Mouse (Mus musculus): ENCODE data around the gene Nanos1. TPM values are rescaled to one million over a fixed set of nuclear protein-coding genes. Genes with fewer than 3 reads are reported as not detected.

Gene Nanos1
- total and polyA plus RNA-seq, 2 experiments from 2014 or later: 20.8 to 49.3 TPM

GRCm38 (mm10) chr19:60784712-60785111, 28.9 kb downstream of the Nanos1 start:
- Histone ChIP-seq H3K4me3 (ENCODE audit: low read depth, low read length) (no peak overlapping the region), H3K36me3 (ENCODE audit: insufficient read depth, low read length) (no peaks in the 10 kb centered on the region; the same call in 1 of the 2 replicates), H3K4me2 (ENCODE audit: low read depth, low read length, poor library complexity, severe bottlenecking) (no peak overlapping the region), H3K4me1 (ENCODE audit: insufficient read depth, low read length) (peaks cover 3% of the 10 kb centered on the region; the same call in 1 of the 2 replicates), H3K27ac (ENCODE audit: low read depth, low read length) (no peak overlapping the region), H3K27me3 (ENCODE audit: insufficient read depth, low read length) (no peaks in the 10 kb centered on the region), H3K9ac (replicated peaks; ENCODE audit: low read length, poor library complexity, severe bottlenecking) (no peak overlapping the region), H3K9me3 (ENCODE audit: low read length) (no peaks in the 10 kb centered on the region)
- WGBS: 65% methylated on average over 1 of the region's 1 CpGs
- no peak for DNase-seq (ENCODE audit: low spot score)
- TF ChIP-seq CTCF (IDR thresholded peaks at IDR 0.05): no peak
- no peak for ATAC-seq (ENCODE audit: low FRiP score)

DNA sequence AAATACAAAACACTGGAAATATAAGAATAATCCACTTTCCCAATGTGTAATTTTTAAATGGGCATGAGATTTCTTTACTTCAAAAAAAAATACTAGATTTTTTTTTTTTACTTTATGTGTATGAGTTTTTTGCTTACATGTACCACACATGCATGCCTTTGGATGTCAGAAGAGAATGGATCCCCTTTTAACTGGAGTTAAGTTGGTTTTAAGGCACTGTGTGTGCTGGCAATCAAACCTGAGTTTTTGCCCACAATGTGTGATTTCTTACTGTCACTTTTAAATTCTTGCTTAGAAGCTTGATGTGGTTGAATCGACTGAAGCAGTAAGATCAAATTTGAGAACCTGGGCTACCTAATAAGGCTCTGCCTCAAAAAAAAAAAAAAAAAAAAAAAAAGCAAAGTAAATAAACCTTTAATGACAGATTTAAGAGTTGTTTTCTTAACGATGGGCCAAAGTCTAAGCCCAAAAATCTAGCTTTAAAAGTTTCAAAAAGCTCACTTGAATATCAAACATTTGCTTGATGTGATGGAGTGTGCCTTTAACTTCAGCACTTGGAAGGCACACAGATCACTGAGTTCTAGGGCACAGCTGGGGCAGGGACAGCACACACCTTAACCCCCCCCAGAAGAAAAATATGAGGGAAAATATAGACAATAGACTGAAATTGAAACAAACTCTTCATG, 31.8 kb downstream of the Nanos1 start:
- no peaks in the 10 kb centered on the region for H3K36me3 ChIP-seq (ENCODE audit: insufficient read depth, low read length)
- no peak overlapping the region for H3K9ac ChIP-seq (replicated peaks; ENCODE audit: low read length, poor library complexity, severe bottlenecking)
- H3K4me2 ChIP-seq (ENCODE audit: low read depth, low read length, poor library complexity, severe bottlenecking): no peak overlapping the region
- TF ChIP-seq CTCF (IDR thresholded peaks at IDR 0.05): no peak
- no peak overlapping the region for H3K27ac ChIP-seq (ENCODE audit: low read depth, low read length)
- H3K4me1 ChIP-seq (ENCODE audit: insufficient read depth, low read length): peaks cover 3% of the 10 kb centered on the region; the same call in 1 of the 2 replicates
- no peaks in the 10 kb centered on the region for H3K27me3 ChIP-seq (ENCODE audit: insufficient read depth, low read length)
- no peak for ATAC-seq (ENCODE audit: low FRiP score)
- no peak overlapping the region for H3K4me3 ChIP-seq (ENCODE audit: low read depth, low read length)
- WGBS: 73% methylated on average over 2 of the region's 2 CpGs
- no peak for DNase-seq (ENCODE audit: low spot score)
- H3K9me3 ChIP-seq (ENCODE audit: low read length): no peaks in the 10 kb centered on the region

DNA sequence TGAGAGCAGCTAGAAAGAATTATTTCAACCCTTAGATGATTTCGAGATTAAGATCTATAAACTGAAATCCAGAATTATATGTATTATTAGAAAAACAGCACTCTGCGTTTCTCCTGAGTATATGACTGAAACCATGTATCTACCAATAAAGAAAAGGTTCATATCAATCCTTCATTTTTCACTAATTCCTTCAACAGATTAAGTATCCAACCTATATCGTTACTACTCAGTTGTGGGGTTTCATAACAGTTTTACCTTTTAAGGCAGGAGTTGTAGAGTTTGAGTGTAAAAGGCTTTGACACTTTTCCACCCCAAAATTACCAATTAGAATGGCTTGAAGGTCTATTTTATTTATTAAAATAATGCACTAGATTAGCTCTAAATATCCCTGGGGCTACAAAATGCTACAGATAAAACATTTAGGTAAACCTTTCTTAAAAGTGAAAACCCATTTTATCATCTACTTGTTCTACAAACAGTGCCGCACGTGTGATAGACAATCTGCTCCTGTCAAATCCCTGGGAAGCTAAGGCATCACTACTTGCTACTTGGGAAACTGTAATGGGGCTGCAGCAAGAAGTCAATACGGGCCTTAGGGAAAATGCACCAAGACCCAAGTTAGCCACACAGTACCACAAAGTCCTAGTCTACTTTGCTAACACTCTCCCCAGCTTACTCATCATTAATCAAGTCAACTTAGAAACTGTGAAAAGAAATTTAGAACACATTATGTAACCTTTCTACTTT, 32.6 kb downstream of the Nanos1 start:
- 39% methylated on average over 6 of the region's 6 CpGs for WGBS

GRCm38 (mm10) chr19:60789452-60789851, 33.7 kb downstream of the Nanos1 start:
- TF ChIP-seq CTCF (IDR thresholded peaks at IDR 0.05): no peak
- H3K4me1 ChIP-seq (ENCODE audit: insufficient read depth, low read length): peaks cover 3% of the 10 kb centered on the region; the same call in 1 of the 2 replicates
- H3K4me2 ChIP-seq (ENCODE audit: low read depth, low read length, poor library complexity, severe bottlenecking): peak overlapping the region; percentile 73
- peak overlapping the region; percentile 97 for H3K4me3 ChIP-seq (ENCODE audit: low read depth, low read length)
- 2% methylated on average over 7 of the region's 7 CpGs for WGBS
- H3K9ac ChIP-seq (replicated peaks; ENCODE audit: low read length, poor library complexity, severe bottlenecking): peak overlapping the region; percentile 100
- no peaks in the 10 kb centered on the region for H3K27me3 ChIP-seq (ENCODE audit: insufficient read depth, low read length)
- no peaks in the 10 kb centered on the region for H3K36me3 ChIP-seq (ENCODE audit: insufficient read depth, low read length)
- ATAC-seq (ENCODE audit: low FRiP score): no peak
- peak overlapping the region; percentile 98; the same call in 1 of the 2 replicates for H3K27ac ChIP-seq (ENCODE audit: low read depth, low read length)
- H3K9me3 ChIP-seq (ENCODE audit: low read length): no peaks in the 10 kb centered on the region
- no peak for DNase-seq (ENCODE audit: low spot score)

More for the DNA sequence above, 32.6 kb downstream of the Nanos1 start:
- H3K9me3 ChIP-seq (ENCODE audit: low read length): no peaks in the 10 kb centered on the region
- peaks cover 3% of the 10 kb centered on the region; the same call in 1 of the 2 replicates for H3K4me1 ChIP-seq (ENCODE audit: insufficient read depth, low read length)
- H3K4me3 ChIP-seq (ENCODE audit: low read depth, low read length): peak overlapping the region; percentile 5; the same call in 1 of the 2 replicates
- H3K27me3 ChIP-seq (ENCODE audit: insufficient read depth, low read length): no peaks in the 10 kb centered on the region
- peak overlapping the region; percentile 73 for H3K4me2 ChIP-seq (ENCODE audit: low read depth, low read length, poor library complexity, severe bottlenecking)
- ATAC-seq (ENCODE audit: low FRiP score) (no peak), DNase-seq (ENCODE audit: low spot score) (no peak)
- H3K9ac ChIP-seq (replicated peaks; ENCODE audit: low read length, poor library complexity, severe bottlenecking): no peak overlapping the region
- H3K27ac ChIP-seq (ENCODE audit: low read depth, low read length): no peak overlapping the region
- no peaks in the 10 kb centered on the region for H3K36me3 ChIP-seq (ENCODE audit: insufficient read depth, low read length)
- TF ChIP-seq CTCF (IDR thresholded peaks at IDR 0.05): no peak

DNA sequence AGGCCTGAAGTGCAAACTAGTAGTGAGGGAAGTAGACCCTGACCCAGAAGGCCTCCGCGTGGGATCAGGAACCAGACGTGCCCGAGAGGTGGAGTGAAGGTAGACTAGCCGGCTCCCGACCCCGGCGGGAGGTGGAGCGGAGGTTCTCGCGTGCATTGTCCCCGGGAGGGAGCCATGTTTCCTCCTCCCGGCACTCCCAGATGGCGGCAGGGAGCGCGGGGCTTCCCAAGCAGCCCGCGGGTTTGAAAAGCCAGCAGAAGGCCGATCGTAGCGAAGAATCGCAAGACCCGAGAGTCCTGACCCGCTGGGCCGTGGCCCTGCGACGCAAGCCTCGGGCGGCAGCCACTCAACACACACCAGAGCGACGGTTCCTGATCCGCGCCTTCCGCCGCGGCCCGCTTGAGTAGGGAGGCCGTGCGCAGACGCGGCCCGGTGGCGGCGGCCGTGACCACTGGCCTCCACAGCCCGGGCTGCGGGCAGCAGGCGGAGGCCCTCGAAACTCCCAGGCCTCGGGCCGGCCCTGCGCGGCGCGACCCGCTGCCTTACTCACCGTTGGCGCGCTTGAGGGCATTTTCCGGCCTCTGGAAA, 34.2 kb downstream of the Nanos1 start:
- Histone ChIP-seq H3K27ac (ENCODE audit: low read depth, low read length) (peak overlapping the region; percentile 98), H3K4me1 (ENCODE audit: insufficient read depth, low read length) (peaks cover 3% of the 10 kb centered on the region; the same call in 1 of the 2 replicates), H3K9ac (replicated peaks; ENCODE audit: low read length, poor library complexity, severe bottlenecking) (peak overlapping the region; percentile 100), H3K27me3 (ENCODE audit: insufficient read depth, low read length) (no peaks in the 10 kb centered on the region), H3K4me3 (ENCODE audit: low read depth, low read length) (peak overlapping the region; percentile 97), H3K4me2 (ENCODE audit: low read depth, low read length, poor library complexity, severe bottlenecking) (peak overlapping the region; percentile 73), H3K9me3 (ENCODE audit: low read length) (no peaks in the 10 kb centered on the region), H3K36me3 (ENCODE audit: insufficient read depth, low read length) (no peaks in the 10 kb centered on the region)
- DNase-seq (ENCODE audit: low spot score) (peak; percentile 42), ATAC-seq (ENCODE audit: low FRiP score) (peak; percentile 74)
- TF ChIP-seq CTCF (IDR thresholded peaks at IDR 0.05): no peak
- under 1% methylated on average over 47 of the region's 60 CpGs for WGBS
